Mouse (Mus musculus) liver, embryonic 14.5 days (tissue): ENCODE data around the gene Dip2a. TPM values are rescaled to one million over a fixed set of nuclear protein-coding genes. Genes with fewer than 3 reads are reported as not detected.

Source experiments
- ATAC-seq: fragments of 200-750 bp; cut with Nextera tagmentation; 2 replicates; pipeline ENCODE4 v1.8.0; 2017; ENCODE audit warnings: moderate number of reproducible peaks, mild to moderate bottlenecking, moderate library complexity; ENCODE audit not compliant: insufficient read depth
- DNase-seq, 3 experiments: peaks; one replicate each; pipeline ENCODE4 v3.0.0-alpha.2; 2012 to 2013; ENCODE audit warnings: low read depth in 3 of 3, low spot score in 3 of 3
- H3K27ac ChIP-seq: fragments of 300-500 bp; sonication (generic); 2 replicates; pipeline ENCODE4 v1.5.1; 2014; ENCODE audit warnings: moderate library complexity, mild to moderate bottlenecking, control low read depth, inconsistent platforms
- H3K27me3 ChIP-seq: fragments of 300-500 bp; sonication (generic); 2 replicates; pipeline ENCODE4 v1.6.1; 2014; ENCODE audit warnings: mild to moderate bottlenecking, low read length, moderate library complexity; ENCODE audit not compliant: control insufficient read depth, insufficient read depth
- H3K36me3 ChIP-seq: fragments of 300-500 bp; sonication (generic); replicated peaks from 2 replicates; pipeline ENCODE4 v1.6.1; 2014; ENCODE audit warnings: low read depth; ENCODE audit not compliant: control insufficient read depth, insufficient read depth
- H3K4me1 ChIP-seq, 2 experiments: fragments of 200-500 bp in 1 of 2; fragments of 300-500 bp in 1 of 2; sonication (generic) in 1 of 2; replicated peaks; 2 replicates each; pipeline ENCODE4 v1.6.1; 2012 to 2014; ENCODE audit warnings: antibody characterized with exemption in 1 of 2, inconsistent platforms in 1 of 2, low read length in 1 of 2; ENCODE audit not compliant: control insufficient read depth in 2 of 2, insufficient read depth in 2 of 2
- H3K4me2 ChIP-seq: fragments of 300-500 bp; sonication (generic); 2 replicates; pipeline ENCODE4 v1.6.1; 2014; ENCODE audit warnings: low read depth, mild to moderate bottlenecking, control low read depth, moderate library complexity
- H3K4me3 ChIP-seq, 2 experiments: fragments of 200-500 bp in 1 of 2; fragments of 300-500 bp in 1 of 2; sonication (generic) in 1 of 2; 2 replicates each; pipeline ENCODE4 v1.5.1; 2012 to 2014; ENCODE audit warnings: low read depth in 2 of 2, low read length in 2 of 2, mild to moderate bottlenecking in 2 of 2, control low read depth in 1 of 2, inconsistent platforms in 1 of 2, moderate library complexity in 1 of 2; ENCODE audit not compliant: insufficient read depth in 1 of 2
- H3K9ac ChIP-seq: fragments of 300-500 bp; sonication (generic); replicated peaks from 2 replicates; pipeline ENCODE4 v1.6.1; 2014; ENCODE audit warnings: mild to moderate bottlenecking, control low read depth, moderate library complexity
- H3K9me3 ChIP-seq: fragments of 300-500 bp; sonication (generic); 2 replicates; pipeline ENCODE4 v1.6.1; 2016; ENCODE audit warnings: low read length, mixed read lengths; ENCODE audit not compliant: control insufficient read depth
- CTCF ChIP-seq: IDR thresholded peaks from 2 replicates; pipeline ENCODE4 v1.5.1; 2016; ENCODE audit warnings: antibody characterized with exemption, low read depth, control low read depth
- EP300 ChIP-seq: IDR thresholded peaks from 2 replicates; pipeline ENCODE4 v1.6.1; 2016; ENCODE audit warnings: antibody characterized with exemption, low read depth
- WGBS: fragments of 180-500 bp; shearing (Covaris S2); extraction: QIAGEN DNeasy Blood & Tissue Kit; methylation state at CpG from one replicate; pipeline ENCODE4 v1.1.7; 2014; ENCODE audit not compliant: insufficient replicate concordance; 5-methylcytosine and 5-hydroxymethylcytosine counted together
- polyA plus RNA-seq, 2 experiments: library from polyadenylated mRNA; depleted of rRNA in 1 of 2; stranded (reverse) in 1 of 2; unstranded in 1 of 2; fragments of >200 nt; fragmentation: Nextera tagmentation in 1 of 2; extraction: Ambion mirVana in 1 of 2; gene quantifications; 2 replicates each; pipeline versions ENCODE4 v1.2.1 to v1.2.3; 2012 to 2014

Gene Dip2a
- polyA plus RNA-seq, 2 experiments, result 0.62 to 1.8 TPM

- TF ChIP-seq EP300, result no peak
- TF ChIP-seq CTCF, result no peak
- Histone ChIP-seq H3K4me2 (no peak overlapping the region), H3K4me3 (no peak overlapping the region), H3K27ac (no peak overlapping the region), H3K36me3 (no peaks in the 10 kb centered on the region), H3K9ac (no peak overlapping the region), H3K4me1 (no peaks in the 10 kb centered on the region), H3K27me3 (no peaks in the 10 kb centered on the region), H3K9me3 (no peaks in the 10 kb centered on the region)
- WGBS, result 72% methylated on average over 10 of the region's 10 CpGs
- DNase-seq (no peak), ATAC-seq (no peak)
Measured at GRCm38 (mm10) chr10:76275256-76275655, 69.8 kb downstream of the Dip2a start.

GRCm38 (mm10) chr10:76271238-76271637 lies 73.9 kb downstream of the Dip2a start:
- TF ChIP-seq EP300 (no peak), CTCF (peak; percentile 73)
- Histone ChIP-seq H3K27me3 (no peaks in the 10 kb centered on the region), H3K4me2 (no peak overlapping the region), H3K27ac (no peak overlapping the region), H3K9ac (no peak overlapping the region), H3K4me3 (no peak overlapping the region), H3K4me1 (no peaks in the 10 kb centered on the region), H3K36me3 (no peaks in the 10 kb centered on the region), H3K9me3 (no peaks in the 10 kb centered on the region)
- 31% methylated on average over 8 of the region's 8 CpGs for WGBS
- no peak for ATAC-seq
- no peak for DNase-seq

GRCm38 (mm10) chr10:76262431-76262830 lies 82.7 kb downstream of the Dip2a start:
- Histone ChIP-seq H3K27me3 (no peaks in the 10 kb centered on the region), H3K9ac (no peak overlapping the region), H3K36me3 (no peaks in the 10 kb centered on the region), H3K27ac (no peak overlapping the region), H3K4me3 (no peak overlapping the region), H3K4me2 (no peak overlapping the region), H3K4me1 (no peaks in the 10 kb centered on the region), H3K9me3 (no peaks in the 10 kb centered on the region)
- DNase-seq (no peak), ATAC-seq (no peak)
- TF ChIP-seq EP300 (no peak), CTCF (no peak)
- 63% methylated on average over 4 of the region's 4 CpGs for WGBS

DNA sequence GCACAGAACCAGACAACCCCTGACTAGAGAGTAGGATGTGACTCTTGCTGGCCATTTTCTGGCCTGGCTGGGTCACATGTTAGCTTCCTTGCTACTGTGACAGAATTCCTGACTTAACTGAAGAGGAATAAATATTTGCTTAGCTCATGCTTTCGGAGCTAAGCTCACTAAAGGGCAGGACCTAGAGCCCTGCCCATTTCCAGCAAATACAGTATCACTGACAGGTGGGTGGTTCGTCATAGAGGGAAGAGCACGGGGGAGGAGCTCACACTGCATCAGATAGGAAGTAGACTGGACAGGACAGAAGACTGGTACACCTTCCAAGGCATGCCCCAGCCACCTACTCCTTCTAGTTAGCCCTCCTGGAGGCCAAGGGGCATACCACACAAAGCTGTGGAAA lies 83.6 kb downstream of the Dip2a start:
- WGBS, result 37% methylated on average over 3 of the region's 3 CpGs
- peak; percentile 59; the same call in 1 of the 2 replicates for ATAC-seq

DNA sequence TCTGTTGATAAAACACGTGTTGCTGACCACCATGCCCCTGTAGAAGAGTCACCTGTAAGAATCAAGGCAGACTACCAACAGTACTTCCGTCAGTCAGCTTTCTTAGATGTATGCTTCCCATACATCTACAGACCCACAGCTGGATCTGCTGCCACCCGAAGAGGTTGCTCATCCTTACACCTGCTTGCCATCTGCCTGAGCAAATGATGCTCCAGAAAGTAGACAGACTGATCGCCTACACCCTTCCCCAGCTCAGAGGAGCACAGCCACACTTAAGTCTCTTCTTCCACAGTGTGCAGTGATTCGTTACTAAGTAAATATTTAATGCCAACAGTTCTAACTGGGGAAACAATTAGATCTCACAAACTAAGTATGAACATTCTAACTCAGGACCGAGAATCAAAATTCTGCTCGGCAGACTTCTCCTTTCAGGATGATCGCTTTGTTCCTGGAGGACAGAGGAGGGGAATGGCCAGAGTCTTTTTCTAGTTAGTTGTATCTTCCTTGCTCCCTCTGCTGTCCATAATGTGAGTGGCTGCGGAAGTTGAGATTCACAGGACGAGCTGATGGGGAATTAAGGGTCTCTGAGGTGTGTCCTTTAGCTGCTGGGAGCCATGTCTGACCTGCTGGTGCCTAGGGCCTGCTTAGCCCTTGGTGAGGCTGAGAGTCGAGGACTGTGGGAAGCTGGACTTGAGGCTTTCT lies 84.6 kb downstream of the Dip2a start:
- H3K27ac ChIP-seq, result no peak overlapping the region
- ATAC-seq (no peak), DNase-seq (no peak)
- H3K36me3 ChIP-seq, result no peaks in the 10 kb centered on the region
- H3K4me2 ChIP-seq, result no peak overlapping the region
- TF ChIP-seq CTCF (no peak), EP300 (no peak)
- H3K27me3 ChIP-seq, result no peaks in the 10 kb centered on the region
- no peaks in the 10 kb centered on the region for H3K9me3 ChIP-seq
- WGBS, result 52% methylated on average over 11 of the region's 11 CpGs
- no peak overlapping the region for H3K4me3 ChIP-seq
- H3K9ac ChIP-seq, result no peak overlapping the region
- H3K4me1 ChIP-seq, result no peaks in the 10 kb centered on the region

More for the DNA sequence above, 83.6 kb downstream of the Dip2a start:
- Histone ChIP-seq H3K36me3 (no peaks in the 10 kb centered on the region), H3K27me3 (no peaks in the 10 kb centered on the region), H3K9me3 (no peaks in the 10 kb centered on the region), H3K4me2 (no peak overlapping the region), H3K27ac (no peak overlapping the region), H3K4me1 (no peaks in the 10 kb centered on the region), H3K9ac (no peak overlapping the region), H3K4me3 (no peak overlapping the region)
- DNase-seq, result peak in 1 of 3 experiments; percentile 9
- no peak for TF ChIP-seq EP300
- TF ChIP-seq CTCF, result no peak
